Mouse (Mus musculus): Measurements from ENCODE around the gene Pcx.

DNA sequence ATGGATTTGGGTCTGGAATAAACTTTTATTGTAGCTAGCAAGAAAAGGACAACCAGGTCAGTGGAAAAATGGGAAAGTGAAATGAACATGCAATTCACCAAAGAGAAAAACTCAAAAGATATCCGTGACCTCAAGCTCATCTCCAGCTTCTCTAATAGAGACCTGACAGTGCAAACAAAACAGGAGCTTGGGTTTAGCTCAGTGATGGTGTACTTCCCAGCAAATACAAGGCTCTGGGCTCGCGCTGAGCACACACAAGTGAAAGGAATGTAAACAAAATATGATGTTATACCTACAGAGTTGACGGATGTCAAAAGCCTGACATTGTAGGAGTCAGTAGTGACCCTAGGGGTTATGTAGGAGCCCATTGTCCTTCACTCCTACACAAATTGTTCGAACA lies 69.0 kb downstream of the Pcx start:
- TF ChIP-seq CTCF (IDR thresholded peaks at IDR 0.05; ENCODE audit: borderline replicate concordance, control insufficient read depth, extremely low read depth, insufficient read depth, low read length, poor library complexity) (no peak), POLR2A (IDR thresholded peaks at IDR 0.05; ENCODE audit: control insufficient read depth, extremely low read depth, insufficient read depth, low read length, poor library complexity) (no peak)

Data from thymus, adult 2 months (tissue).